Mouse (Mus musculus) c-Kit-positive CD71-negative TER-119-negative erythroid progenitor cells, embryonic 14.5 days (primary cell): ENCODE measurements around the gene Bhlhe40.

Experiments used
- DNase-seq: peaks from one replicate; pipeline ENCODE4 v3.0.0-alpha.2; 2013; ENCODE audit warnings: low read depth

Bhlhe40 gene

DNA sequence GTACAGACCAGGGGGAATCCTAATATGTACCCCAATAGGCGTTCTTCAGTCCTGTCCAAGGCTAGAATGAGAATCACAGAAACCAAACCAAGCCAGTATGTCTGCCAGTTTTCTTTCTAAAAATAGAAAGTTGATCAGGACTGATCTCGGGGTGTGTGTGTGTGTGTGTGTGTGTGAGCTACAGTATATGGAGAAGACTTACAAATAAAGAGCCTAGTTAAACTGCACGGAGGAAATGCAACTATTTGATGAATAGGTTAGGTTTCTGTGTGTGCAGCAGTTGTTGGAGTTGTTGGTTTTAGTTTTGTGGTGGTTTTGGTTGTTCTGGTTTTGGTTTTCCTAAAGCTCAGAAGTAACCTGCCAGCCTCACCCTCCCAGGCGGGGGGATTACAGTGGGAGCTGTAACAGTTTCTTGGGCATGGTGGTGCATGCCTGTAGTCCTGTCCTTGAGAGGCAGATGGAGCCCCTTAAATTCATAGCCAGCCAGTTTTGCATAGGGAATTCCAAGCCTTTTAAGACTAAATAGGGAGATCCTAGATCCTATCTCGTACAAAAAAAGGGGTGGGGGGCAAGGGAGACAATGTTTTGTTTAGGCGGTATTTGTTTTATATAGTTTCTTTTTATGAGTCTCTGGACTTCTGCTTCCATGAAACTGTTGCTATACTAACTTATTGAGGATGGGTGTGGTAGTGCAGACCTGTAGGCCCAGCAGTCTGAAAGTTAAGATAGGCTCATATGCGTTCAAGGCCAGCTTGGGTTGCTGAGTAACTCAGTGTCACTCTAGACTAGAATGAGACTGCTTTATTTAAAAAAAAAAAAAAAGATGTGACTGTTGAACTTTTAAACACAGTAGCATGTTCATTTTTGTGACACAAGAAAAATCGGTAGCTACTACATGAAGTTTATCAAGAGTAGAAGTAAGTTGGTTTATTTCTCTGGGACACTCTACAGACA lies 3.1 kb downstream of the Bhlhe40 start:
- DNase-seq: no peak

DNA sequence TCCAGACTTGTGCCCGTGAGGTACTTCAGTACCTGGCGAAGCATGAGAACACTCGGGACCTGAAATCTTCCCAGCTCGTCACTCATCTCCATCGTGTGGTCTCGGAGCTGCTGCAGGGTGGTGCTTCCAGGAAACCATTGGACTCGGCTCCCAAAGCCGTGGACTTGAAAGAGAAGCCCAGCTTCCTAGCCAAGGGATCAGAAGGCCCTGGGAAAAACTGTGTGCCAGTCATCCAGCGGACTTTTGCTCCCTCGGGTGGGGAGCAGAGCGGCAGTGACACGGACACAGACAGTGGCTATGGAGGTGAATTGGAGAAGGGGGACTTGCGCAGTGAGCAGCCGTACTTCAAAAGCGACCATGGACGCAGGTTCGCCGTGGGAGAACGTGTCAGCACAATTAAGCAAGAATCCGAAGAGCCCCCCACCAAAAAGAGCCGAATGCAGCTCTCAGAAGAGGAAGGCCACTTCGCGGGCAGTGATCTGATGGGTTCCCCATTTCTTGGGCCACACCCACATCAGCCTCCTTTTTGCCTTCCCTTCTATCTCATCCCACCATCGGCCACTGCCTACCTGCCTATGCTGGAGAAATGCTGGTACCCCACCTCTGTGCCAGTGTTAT lies 4.2 kb downstream of the Bhlhe40 start:
- DNase-seq: no peak

DNA sequence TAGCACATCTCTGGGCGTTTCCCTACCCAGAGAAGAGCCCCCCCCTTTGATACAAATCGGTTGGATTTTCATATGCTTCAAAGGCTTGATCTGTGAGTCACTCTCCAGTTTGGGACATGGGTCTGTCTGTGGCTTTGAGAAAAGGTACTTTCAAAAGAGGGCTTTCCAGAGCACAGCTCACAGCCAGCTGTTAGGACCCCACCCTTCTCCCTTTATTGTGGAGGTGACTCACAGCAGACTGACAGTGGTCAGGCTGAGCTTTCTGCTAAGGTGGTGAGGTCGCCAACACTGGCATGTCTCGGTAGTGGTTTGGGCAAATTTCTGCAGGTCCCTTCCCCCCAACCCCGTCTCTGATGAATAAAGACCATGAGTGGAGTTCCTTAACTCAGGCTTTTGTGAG lies 5.2 kb downstream of the Bhlhe40 start:
- DNase-seq: no peak

DNA sequence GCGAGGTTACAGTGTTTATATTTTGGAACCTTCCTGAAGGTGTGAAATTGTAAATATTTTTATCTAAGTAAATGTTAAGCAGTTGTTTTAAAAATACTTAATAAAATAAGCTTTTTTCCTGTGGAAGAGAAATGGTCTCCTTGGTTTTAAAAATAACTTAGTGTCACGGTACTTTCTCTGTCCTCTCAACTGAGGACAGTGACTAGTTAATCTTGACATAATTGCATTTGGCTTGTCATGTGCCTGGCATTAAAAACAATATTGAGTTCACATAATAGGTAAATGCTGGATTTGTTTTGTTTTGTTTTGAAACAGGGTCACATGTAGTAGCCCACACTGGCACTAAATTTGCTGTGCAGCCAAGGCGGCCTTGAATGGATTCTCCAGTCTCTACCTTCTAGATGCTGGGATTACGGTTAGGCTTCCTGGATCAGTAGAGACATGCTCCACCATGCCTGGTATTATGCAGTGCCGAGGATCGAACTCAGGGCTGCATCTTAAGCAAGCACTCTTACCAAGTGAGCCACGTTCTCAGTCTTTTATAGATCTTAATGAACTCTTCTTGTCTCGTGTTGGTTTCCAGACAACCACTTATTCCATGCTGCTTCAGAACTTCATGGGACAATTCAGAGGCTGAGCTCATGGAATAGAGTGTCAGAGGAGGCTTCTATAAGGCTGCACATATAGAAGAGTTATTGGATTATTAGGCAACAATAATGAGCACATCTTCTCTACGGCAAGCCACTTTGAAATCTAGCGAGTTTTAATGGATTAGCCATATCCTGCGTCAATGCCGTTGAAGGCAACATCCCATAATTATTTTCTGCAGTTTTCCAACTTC lies 6.4 kb downstream of the Bhlhe40 start:
- no peak for DNase-seq

DNA sequence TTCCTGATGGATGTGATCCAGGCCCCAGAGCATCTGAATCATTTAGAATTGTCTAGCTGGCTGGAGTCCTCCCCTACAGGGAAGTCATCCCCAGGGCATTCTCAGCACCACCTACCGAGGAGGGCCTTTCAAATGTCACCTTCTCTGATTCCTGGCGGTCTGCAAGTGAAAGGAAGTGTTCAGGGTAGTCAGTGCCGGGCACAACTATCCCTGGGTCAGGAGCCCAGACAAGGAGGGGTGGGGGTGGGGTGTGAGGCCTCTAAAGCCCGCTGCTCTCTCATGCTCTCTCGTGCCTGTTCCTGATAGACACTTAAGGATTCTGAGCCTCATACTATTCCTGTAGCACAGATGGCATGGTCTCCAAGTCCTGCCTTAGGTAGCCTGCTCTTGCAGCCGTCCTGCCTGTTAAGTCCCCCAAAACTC lies 7.2 kb downstream of the Bhlhe40 start:
- no peak for DNase-seq

DNA sequence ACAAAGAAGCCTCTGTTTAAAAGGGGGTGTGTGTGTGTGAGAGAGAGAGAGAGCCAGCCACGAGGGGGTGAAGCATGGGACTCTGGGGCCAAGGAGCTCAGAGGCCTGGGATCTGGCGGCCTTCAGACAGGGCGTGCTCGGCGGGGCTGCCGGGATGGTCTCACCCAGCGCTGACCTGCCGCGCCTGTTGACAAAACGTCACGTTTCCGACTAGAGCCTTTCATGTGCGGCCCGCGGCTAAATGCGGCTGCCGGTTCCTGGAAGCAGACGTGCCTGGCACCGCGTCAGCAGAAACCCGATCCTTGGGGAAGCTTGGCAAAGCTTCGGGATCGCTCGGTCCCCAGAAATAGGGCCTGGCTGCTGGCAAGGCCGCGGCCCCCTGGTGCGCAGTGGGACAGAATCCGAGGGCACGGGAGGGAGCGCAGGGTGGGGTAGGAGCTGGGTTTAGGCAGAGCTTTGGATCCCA lies 7.9 kb downstream of the Bhlhe40 start:
- DNase-seq: no peak

DNA sequence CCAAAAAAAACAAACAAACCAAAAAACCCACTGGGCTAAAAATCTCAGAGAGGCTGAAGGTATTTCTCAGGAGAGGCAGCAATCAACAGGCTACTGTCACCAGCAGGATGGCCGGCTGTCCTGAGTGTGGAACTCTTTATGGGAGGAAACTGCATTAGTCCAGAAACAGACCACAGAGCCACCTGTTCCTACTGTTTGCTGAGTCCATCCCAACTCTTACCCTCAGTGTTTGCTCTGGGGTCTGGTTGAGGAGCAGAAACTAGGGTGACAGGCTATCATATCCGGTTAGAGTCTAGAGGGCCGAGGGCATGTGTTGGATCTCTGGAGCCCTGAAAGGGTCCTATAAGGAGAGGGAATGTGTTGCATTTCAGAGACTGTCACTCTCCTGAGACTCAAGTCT lies 9.8 kb downstream of the Bhlhe40 start:
- no peak for DNase-seq

DNA sequence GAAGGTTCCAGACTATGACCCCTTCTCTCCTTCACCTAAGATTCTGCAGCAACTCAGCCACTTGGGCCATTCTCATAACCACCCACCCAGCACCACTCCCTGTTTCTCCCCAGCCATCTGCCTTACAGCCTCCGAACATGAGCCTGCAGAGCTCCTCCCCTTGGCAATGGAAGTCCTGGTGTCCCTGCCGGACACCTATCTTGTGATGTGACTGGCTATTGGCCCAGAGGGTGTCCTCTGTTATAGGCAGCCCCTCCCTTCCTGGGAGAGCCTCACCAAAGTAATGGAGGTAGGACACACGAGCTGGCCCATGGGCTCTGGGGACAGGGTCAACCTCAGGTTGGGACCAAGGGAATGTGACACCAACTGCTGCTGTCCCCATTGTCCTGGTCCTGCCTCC lies 10.4 kb downstream of the Bhlhe40 start:
- DNase-seq: no peak

DNA sequence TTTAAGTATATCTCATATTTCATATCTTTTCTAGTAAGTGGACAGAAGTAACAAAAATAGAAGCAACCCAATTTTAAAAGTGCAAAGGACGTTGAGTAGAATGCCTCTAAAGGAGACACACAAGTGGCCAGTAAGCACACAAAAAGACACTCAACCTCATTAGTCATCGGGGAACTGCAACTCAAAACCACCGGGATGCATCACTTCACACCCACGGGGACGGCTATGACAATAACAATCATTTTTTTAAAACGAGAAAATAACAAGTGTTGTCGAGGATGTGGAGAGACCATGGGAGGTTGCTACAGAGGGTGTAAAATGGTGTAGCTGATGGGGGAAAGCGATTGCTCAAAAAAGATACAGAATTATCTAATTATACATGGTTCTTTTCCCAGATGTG lies 11.7 kb downstream of the Bhlhe40 start:
- DNase-seq: no peak

DNA sequence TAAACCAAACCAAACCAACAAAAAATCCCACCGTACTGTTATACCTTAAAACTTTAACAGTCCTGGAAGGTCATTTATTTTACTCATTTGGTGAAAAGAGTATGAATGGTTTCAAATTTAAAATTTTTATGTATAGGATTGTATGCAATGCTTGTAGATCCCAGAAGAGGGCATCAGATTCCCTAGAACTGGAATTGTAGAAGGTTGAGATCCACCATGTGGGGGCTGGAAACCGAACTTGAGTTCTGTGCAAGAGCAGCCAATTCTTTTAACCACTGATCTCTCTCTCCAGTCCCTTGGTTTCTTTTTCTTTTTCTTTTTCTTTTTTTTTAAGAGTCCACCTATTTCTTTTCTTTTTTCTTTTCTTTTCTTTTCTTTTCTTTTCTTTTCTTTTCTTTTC lies 13.8 kb downstream of the Bhlhe40 start:
- no peak for DNase-seq

DNA sequence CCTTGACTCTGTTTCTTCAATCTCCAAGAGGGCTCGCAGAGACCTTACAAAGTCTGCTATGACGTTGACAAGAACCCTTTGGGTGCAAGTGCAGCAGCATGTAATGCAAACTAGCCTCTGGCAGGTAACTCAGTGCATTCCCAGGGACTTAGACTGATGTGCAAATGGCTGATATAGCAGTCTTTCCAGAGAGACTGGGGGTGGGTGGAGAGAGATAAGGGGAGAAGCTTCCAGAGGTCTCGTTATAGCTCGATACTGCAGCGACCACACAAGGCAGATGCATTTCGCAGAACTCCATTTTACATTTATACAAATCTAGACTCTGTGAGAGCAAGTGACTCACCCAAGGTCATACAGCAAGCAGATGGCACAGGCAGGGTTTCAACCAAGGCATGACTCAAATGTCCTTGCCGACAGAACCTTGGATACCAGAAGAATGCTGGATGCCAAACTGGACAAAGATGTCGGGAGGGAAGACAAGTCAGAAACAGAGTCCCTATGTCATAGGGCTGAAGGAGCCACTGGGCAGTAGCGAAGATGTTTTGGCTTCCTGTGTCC lies 16.4 kb downstream of the Bhlhe40 start:
- no peak for DNase-seq

DNA sequence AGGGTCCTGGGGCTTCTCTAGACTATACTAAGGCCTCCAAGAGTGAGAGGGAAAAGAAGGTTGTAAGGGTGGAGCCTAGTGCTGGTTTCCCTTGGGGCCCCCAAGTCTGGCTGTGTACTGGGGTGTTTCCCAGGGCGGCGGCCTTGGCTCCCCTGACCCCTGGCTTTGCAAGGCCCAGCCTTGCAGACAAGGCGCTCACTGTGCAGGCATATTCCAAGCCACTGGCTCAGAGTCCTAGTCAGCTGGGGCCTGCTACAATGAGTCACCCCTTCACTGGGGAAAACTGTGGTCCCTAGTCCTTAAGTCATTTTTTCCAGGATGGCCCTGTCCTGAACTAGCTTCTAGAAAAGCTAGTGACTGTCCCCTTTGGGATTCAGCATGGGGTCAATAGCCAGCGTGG lies 17.3 kb downstream of the Bhlhe40 start:
- no peak for DNase-seq

DNA sequence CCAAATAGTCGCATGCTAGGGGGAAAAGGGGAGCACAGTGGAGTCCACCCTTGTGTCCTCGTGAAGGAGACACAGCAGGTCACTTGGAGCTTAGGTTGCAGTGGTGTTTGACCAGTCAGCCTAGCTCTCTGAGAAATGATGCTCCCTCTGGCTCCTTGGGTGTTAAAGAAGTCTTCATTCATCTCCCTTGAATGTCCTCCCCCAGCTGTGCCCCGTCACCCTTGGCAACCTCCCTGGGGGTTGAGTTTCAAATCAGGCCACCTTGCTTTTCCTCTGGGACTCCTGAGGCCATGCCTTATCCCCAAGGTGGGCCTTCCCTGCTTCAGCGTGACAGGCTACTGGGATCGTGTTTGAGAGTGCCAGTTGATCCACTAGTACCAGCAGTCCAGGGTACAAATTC lies 17.8 kb downstream of the Bhlhe40 start:
- no peak for DNase-seq

DNA sequence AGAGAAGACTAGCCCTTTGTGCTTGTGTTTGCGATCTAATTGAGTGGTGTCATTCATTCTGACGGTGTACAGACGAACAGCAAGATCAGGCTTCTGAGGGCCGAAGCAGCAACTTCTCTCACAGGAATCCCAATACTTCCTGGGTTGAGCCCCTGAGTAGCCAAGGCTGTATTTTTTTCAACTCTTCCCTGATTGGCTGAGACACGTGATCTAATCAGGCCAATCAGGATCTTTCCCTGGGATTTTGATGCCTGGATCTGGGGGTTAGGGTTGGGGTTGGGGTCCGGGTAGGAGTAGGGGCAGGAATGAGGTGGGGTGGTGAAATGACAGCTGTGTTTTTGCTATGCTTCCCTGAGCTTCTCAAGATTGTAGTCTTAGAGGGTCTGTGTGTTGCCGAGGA lies 20.1 kb downstream of the Bhlhe40 start:
- DNase-seq: no peak

DNA sequence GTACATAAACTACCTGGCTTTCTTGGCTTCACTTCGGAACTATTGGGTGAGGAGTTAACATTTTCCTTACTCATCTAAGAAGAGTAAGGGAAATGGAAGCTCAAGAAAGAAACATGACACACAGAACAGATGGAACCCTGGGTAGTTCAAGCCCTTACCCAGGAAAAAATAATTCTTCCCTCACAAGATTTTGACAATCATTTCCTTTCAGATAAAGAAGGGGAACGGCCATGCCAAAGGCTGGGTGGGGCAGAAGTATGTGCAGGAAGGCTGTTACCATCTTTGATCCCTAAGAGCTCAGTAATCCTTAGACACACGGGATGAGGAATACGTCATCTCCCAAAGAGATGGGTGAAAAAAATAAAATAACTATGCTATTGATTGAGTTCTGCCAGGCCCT lies 20.7 kb downstream of the Bhlhe40 start:
- DNase-seq: no peak

DNA sequence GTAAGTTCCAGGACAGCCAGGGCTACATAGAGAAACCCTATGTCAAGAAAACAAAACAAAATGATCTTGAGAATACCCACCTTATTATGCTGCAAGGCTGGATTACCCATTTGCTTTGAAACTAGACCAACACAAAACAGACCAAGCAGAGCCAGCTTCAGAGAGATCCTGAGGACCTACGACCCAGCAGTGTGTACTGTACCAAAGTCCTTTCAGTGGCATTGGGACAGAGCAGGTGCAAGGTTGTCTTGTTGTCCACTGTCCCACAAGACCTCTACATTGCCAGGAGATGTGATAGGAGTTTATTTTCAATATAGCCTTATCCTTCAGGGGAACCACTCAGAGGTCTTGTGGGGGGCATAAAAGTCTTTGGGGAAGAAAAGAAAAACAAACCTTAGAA lies 22.7 kb downstream of the Bhlhe40 start:
- no peak for DNase-seq

DNA sequence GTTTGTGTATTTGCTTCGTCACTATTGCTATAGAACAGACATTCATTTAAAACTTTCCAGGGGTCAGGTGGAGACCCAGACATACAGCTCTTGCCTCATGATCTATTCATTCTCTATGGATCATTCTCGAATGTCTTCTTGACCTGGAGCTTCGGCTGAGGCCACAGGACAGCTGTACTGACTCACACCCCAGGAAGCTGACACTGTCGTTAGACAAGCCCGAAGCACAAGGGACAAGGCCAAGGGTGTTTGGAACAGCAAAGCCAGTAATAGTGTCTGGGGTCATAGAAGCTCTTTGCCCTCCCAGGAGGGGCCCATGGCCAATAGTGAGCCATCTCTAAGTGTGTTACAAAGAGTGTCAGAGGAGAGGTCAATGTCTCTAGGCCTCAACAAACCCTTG lies 24.0 kb downstream of the Bhlhe40 start:
- no peak for DNase-seq

DNA sequence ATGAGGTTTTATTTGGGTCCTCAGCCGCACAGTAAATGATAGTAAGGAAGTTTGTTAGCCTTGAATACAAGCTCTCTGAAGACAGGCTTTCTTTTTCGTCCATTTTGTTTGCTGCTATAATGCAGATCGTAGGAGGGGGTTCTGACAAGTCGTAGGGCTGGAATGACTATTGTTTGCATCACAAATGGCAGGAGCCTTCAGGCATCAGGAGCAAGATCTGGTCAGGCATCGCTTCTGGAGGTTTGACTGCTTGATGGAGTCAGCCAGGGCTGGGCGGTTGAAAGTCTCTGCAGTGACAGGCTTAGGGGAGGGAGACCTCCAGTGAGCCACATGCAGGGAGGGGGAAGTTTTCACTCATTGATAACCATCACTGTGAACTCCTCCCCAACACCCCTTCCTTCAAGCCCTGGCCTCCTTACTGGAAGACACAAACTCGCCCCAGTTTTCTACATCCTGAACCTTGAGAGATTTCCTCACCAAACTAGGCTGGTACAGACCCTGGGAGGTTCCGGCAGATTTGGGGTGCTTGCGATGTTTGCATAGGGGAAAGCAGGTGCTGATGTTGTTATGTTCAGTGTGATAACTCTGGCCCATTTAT lies 25.4 kb downstream of the Bhlhe40 start:
- DNase-seq: no peak

DNA sequence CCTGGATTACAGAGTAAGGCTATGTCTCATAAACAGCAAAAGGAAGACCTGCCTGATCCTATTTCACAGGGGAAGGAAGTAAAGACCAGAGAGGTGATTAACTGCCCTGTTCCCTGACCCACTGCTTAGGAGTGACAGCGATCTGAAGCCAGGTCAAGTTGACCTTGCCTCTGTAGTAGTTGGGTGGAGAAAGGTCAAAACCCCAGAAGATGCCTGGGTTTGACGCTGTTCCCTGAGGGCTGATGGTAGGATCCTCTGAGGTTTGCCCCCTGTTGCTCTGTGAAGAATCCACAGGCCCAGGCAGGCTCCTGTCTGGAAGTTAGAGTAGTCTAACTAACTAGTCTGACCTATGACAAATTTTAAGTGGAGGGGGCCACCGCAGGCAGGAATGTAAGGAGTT lies 26.5 kb downstream of the Bhlhe40 start:
- DNase-seq: no peak

DNA sequence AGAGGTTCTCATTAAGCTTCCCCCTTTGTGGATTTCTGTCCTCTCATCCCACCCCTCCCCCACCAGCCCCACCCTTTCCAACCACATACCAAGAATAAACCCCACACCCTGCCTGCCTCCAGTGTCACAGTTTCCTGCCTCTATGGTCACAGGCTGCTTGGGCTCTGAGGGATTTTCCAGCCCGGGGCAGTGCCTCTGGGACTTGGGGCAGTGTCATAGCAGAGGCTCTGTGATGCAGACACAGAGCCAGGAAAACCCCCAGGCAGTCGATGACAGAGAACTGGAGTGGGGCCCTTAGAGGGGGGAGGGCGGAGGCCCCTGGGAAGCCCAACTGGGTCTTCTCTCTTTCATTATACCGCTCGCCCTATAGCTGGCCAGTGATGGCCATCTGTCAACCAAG lies 27.9 kb downstream of the Bhlhe40 start:
- no peak for DNase-seq

DNA sequence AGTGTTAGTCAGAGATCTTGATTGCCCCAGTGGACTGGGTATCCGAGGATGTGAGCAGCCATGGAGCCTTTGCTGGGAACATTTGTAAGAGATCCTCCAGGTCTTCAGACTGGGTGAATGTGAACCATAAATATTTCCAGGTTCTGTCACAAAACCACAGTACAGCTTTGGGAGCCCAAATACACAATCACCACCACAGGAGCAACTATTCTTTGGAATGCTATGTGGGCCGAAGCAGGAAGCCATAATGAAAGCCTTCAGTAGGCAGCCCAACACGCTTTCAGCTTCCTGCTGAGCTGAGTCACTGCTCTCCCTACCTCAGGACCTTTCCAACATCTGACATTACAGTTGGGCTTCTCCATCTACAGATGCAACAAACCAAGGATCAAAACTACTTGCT lies 32.6 kb downstream of the Bhlhe40 start:
- no peak for DNase-seq
